ENCODE assay signal across 16 mouse cellular contexts in genomic region chr19:55662521-55663223, GRCm38 (mm10).
DNase-seq lines count a peak whose midpoint lies in the region; ATAC-seq and TF ChIP-seq lines count a peak whose summit lies in the region.
"Had no signal": no experiment of that assay in that cellular context is flagged by ENCODE, and none has a peak within 500 bp of the region (broad histone marks: within the 10 kb centered on the region; RNA-seq: fewer than 3 reads in every experiment).

No protein-coding gene starts in this region.

- no peak overlapping the region for H3K9ac ChIP-seq in hindbrain, embryonic 15.5 days
- H3K9ac ChIP-seq in hindbrain, postnatal 0 days (replicated peaks; ENCODE audit: low read length), result no peak overlapping the region
- H3K9ac ChIP-seq in limb, embryonic 12.5 days (replicated peaks), result no peak overlapping the region
- H3K9ac ChIP-seq: heart, embryonic 13.5 days had no signal

- H3K9me3 ChIP-seq in hindbrain, embryonic 15.5 days, result no peaks in the 10 kb centered on the region
- no peaks in the 10 kb centered on the region for H3K9me3 ChIP-seq in hindbrain, postnatal 0 days (ENCODE audit: low read length)
- no peaks in the 10 kb centered on the region for H3K9me3 ChIP-seq in embryonic facial prominence, embryonic 10.5 days
- H3K9me3 ChIP-seq in limb, embryonic 12.5 days, result no peaks in the 10 kb centered on the region
- H3K9me3 ChIP-seq: heart, embryonic 13.5 days had no signal

- H3K4me2 ChIP-seq in hindbrain, embryonic 15.5 days, result no peak overlapping the region
- no peak overlapping the region for H3K4me2 ChIP-seq in hindbrain, postnatal 0 days (ENCODE audit: low read depth, low read length)
- H3K4me2 ChIP-seq in limb, embryonic 12.5 days, result 0 out of 2 replicates have a peak overlapping the region, but pooled peaks have one; percentile 4
- H3K4me2 ChIP-seq: heart, embryonic 13.5 days; liver, embryonic 11.5 days had no signal

- DNase-seq in hindbrain, postnatal 0 days (ENCODE audit: low spot score), result no peak
- peak; percentile 27 for DNase-seq in embryo, embryonic 10 days (ENCODE audit: low spot score)
- peak; percentile 58 for DNase-seq in embryonic facial prominence, embryonic 10.5 days (ENCODE audit: low spot score)
- no peak for DNase-seq in cerebellum, adult 8-10 months
- DNase-seq in kidney, adult 9 months, result no peak
- DNase-seq: cerebellum, adult 2 months; kidney, postnatal 25 days; layer of hippocampus, postnatal 36 days; lung, postnatal 10 days; thymus, postnatal 4 days had no signal

- H3K36me3 ChIP-seq in hindbrain, embryonic 15.5 days, result no peaks in the 10 kb centered on the region
- H3K36me3 ChIP-seq in hindbrain, postnatal 0 days (ENCODE audit: insufficient read depth, low read length), result no peaks in the 10 kb centered on the region
- H3K36me3 ChIP-seq in embryonic facial prominence, embryonic 10.5 days (replicated peaks), result no peaks in the 10 kb centered on the region
- H3K36me3 ChIP-seq in limb, embryonic 12.5 days, result no peaks in the 10 kb centered on the region
- H3K36me3 ChIP-seq: heart, embryonic 13.5 days had no signal

- H3K4me3 ChIP-seq in hindbrain, embryonic 15.5 days, result no peak overlapping the region
- H3K4me3 ChIP-seq in hindbrain, postnatal 0 days (ENCODE audit: low read length), result no peak overlapping the region
- H3K4me3 ChIP-seq in embryonic facial prominence, embryonic 10.5 days, result no peak overlapping the region
- no peak overlapping the region for H3K4me3 ChIP-seq in limb, embryonic 12.5 days (replicated peaks)
- H3K4me3 ChIP-seq: erythroblast, embryonic 14.5 days; heart, embryonic 13.5 days had no signal

- no peak for TF ChIP-seq CTCF in hindbrain, postnatal 0 days (IDR thresholded peaks at IDR 0.05; ENCODE audit: low read depth)

- H3K27me3 ChIP-seq in hindbrain, embryonic 15.5 days, result no peaks in the 10 kb centered on the region
- no peaks in the 10 kb centered on the region for H3K27me3 ChIP-seq in hindbrain, postnatal 0 days (ENCODE audit: insufficient read depth, low read length)
- no peaks in the 10 kb centered on the region for H3K27me3 ChIP-seq in embryonic facial prominence, embryonic 10.5 days (replicated peaks; ENCODE audit: low read depth, poor library complexity, severe bottlenecking)
- H3K27me3 ChIP-seq in limb, embryonic 12.5 days, result peaks cover 47% of the 10 kb centered on the region
- H3K27me3 ChIP-seq: heart, embryonic 13.5 days had no signal

- peak; percentile 59; the same call in 1 of the 2 replicates for ATAC-seq in hindbrain, embryonic 15.5 days (ENCODE audit: low FRiP score, low read depth)
- ATAC-seq in hindbrain, postnatal 0 days, result no peak
- ATAC-seq in limb, embryonic 12.5 days (ENCODE audit: insufficient number of reproducible peaks, insufficient read depth, low FRiP score, low TSS enrichment, low read depth), result peak; percentile 91
- ATAC-seq: CD4-positive, CD25-positive, alpha-beta regulatory T cell, adult 4 months had no signal

- no peak overlapping the region for H3K27ac ChIP-seq in hindbrain, embryonic 15.5 days (replicated peaks)
- no peak overlapping the region for H3K27ac ChIP-seq in hindbrain, postnatal 0 days
- peak overlapping the region; percentile 86 for H3K27ac ChIP-seq in embryonic facial prominence, embryonic 10.5 days (replicated peaks)
- H3K27ac ChIP-seq in limb, embryonic 12.5 days, result peak overlapping the region; percentile 89
- H3K27ac ChIP-seq: heart, embryonic 13.5 days had no signal

- WGBS in hindbrain, embryonic 15.5 days, result 36% methylated on average over 5 of the region's 5 CpGs
- 33% methylated on average over 5 of the region's 5 CpGs for WGBS in hindbrain, postnatal 0 days
- 33% methylated on average over 5 of the region's 5 CpGs for WGBS in embryonic facial prominence, embryonic 10.5 days
- WGBS in limb, embryonic 12.5 days, result 11% methylated on average over 5 of the region's 5 CpGs

- no peaks in the 10 kb centered on the region for H3K4me1 ChIP-seq in hindbrain, embryonic 15.5 days (replicated peaks)
- no peaks in the 10 kb centered on the region for H3K4me1 ChIP-seq in hindbrain, postnatal 0 days (ENCODE audit: insufficient read depth, low read length)
- peaks cover 18% of the 10 kb centered on the region for H3K4me1 ChIP-seq in embryonic facial prominence, embryonic 10.5 days
- peaks cover 33% of the 10 kb centered on the region for H3K4me1 ChIP-seq in limb, embryonic 12.5 days (replicated peaks)
- H3K4me1 ChIP-seq: heart, embryonic 13.5 days had no signal

Comparison
In these comparisons a context has a peak if more than half of its experiments do, and no peak if none do; other contexts are left out.
1. H3K27ac ChIP-seq: peak in embryonic facial prominence, embryonic 10.5 days (single experiment) and limb, embryonic 12.5 days (single experiment); none in hindbrain, embryonic 15.5 days (single experiment) and hindbrain, postnatal 0 days (single experiment).
2. DNase-seq: peak in embryo, embryonic 10 days (single experiment) and embryonic facial prominence, embryonic 10.5 days (single experiment); none in hindbrain, postnatal 0 days (single experiment), cerebellum, adult 8-10 months (single experiment) and kidney, adult 9 months (single experiment).